Mouse (Mus musculus): ENCODE measurements at regions not wholly inside any gene's neighbourhood (a gene's known extent, or its start where the extent isn't known, plus 50 kb on each side); places are given as distances from the start of the nearest gene placed in this dataset.
A peak's percentile ranks its signal among the peaks of the same experiment; 100 is the strongest.

DNA sequence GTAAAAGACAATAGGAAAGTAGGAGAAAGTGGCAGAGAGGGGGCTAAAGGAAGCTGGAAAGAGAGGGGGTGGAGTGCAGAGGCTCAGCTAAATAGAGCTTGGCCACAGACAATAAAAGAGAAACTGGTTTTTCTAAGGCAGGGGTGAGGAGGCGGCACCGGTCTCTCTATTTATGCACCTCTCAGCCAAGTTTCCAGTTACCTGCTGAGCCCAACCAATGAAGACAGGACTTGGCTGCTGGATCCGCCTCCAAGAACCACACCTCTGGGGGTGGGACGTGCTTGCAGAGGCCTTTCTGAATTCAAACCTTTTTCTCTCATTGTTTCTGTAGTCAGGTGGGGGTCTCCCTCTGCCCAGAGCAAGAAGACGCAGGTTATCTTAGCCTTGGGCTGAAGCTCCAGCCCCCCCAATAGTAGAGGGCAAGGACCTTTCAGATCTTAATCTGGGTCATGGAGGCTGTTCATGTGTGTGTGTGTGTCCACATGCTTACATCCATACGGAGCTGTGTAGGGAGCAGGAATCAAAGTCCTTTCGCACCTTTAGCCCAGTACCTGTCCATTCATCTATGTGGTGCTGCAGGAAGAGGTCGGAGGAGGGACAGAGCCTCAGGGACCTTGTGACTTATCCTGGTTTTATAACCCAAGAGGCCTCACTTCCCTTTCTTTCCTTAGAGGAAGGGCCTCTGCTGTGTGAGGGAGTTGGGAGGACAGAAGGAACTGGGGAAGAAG, 140.1 kb upstream of the Camk1g start:
- 90% methylated on average over 8 of the region's 8 CpGs for WGBS
- no peaks in the 10 kb centered on the region for H3K4me1 ChIP-seq (ENCODE audit: control insufficient read depth, insufficient read depth, insufficient read length)
- H3K36me3 ChIP-seq (ENCODE audit: control insufficient read depth, insufficient read depth, low read length) = no peaks in the 10 kb centered on the region
- DNase-seq (ENCODE audit: low read depth in 1 of 2, low spot score in 2 of 2) = no peak
- H3K27ac ChIP-seq (ENCODE audit: insufficient read depth, low read length) = no peak overlapping the region
- TF ChIP-seq POLR2A (IDR thresholded peaks at IDR 0.05; ENCODE audit: low read depth, low read length) = no peak
- TF ChIP-seq CTCF (IDR thresholded peaks at IDR 0.05; ENCODE audit: extremely low read depth, insufficient read depth, insufficient read length, insufficient replicate concordance) = no peak
- no peaks in the 10 kb centered on the region for H3K27me3 ChIP-seq (ENCODE audit: control insufficient read depth, insufficient read depth, low read length)
- H3K4me3 ChIP-seq (ENCODE audit: extremely low read depth, insufficient read depth, insufficient read length) = no peak overlapping the region

DNA sequence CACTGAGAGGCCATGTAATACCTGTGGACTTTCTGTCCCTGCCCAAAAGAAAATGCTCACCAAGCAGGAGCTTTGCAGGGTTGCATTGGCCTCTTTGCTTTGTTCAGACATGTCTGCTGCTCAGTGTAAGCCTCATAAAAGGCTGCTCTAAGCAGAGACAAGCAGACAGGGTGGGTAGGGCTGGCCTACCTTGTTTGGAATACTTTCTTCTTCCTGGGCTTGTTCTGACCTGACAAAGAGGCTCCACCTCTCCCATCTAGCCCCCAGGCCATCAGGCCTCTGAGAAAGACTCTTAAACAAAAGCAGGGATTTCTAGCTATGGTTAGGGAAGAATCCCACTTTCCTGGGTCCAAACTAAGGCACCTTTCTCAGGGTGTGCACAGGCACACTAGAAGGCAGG, 138.2 kb upstream of the Camk1g start:
- H3K27ac ChIP-seq (ENCODE audit: insufficient read depth, low read length) = no peak overlapping the region
- H3K4me1 ChIP-seq (ENCODE audit: control insufficient read depth, insufficient read depth, insufficient read length) = no peaks in the 10 kb centered on the region
- H3K4me3 ChIP-seq (ENCODE audit: extremely low read depth, insufficient read depth, insufficient read length) = no peak overlapping the region
- no peaks in the 10 kb centered on the region for H3K36me3 ChIP-seq (ENCODE audit: control insufficient read depth, insufficient read depth, low read length)
- H3K27me3 ChIP-seq (ENCODE audit: control insufficient read depth, insufficient read depth, low read length) = no peaks in the 10 kb centered on the region
- no peak for TF ChIP-seq CTCF (IDR thresholded peaks at IDR 0.05; ENCODE audit: extremely low read depth, insufficient read depth, insufficient read length, insufficient replicate concordance)
- no peak for TF ChIP-seq POLR2A (IDR thresholded peaks at IDR 0.05; ENCODE audit: low read depth, low read length)
- DNase-seq (ENCODE audit: low read depth in 1 of 2, low spot score in 2 of 2) = no peak

DNA sequence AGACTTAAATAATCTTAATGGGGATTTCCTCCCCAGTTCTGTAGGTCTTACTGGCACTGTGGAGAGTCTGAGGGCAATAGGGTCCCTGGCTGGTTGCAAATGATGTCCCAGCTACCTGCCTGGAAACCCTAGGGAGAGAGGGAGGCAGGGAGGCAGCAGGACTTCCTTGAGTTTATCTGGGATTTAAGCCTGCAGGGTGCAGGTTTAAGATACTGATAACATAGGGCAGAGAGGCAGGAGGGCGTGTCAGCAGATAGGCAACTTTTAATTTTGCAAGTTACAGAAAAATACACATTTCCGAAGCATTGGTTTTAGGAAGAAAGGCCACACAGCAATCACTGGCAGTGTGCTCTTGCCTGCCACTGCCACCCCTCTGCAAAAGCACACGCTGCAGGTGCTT, 136.9 kb upstream of the Camk1g start:
- no peaks in the 10 kb centered on the region for H3K36me3 ChIP-seq (ENCODE audit: control insufficient read depth, insufficient read depth, low read length)
- DNase-seq (ENCODE audit: low read depth in 1 of 2, low spot score in 2 of 2) = no peak
- 79% methylated on average over 3 of the region's 3 CpGs for WGBS

DNA sequence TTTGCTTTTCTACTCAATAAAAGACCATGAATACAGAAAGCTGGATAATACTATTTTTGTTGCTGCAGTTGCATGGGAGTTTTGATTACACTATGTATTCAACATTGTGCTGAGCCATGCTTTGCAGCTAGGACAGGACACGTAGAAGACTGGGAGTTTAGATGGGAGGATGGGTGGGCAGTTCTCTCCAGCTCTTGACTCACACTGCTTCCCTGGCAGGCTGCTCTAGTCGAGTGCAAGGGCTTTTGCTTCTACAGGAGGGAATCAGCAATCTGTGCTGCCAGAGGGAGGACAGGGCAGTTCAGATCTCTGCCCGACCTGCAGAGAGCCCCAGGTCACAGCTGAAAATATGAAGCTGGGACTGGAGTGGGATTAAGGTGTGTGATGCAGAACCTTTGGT, 135.3 kb upstream of the Camk1g start:
- no peak for DNase-seq (ENCODE audit: low read depth in 1 of 2, low spot score in 2 of 2)
- TF ChIP-seq CTCF (IDR thresholded peaks at IDR 0.05; ENCODE audit: extremely low read depth, insufficient read depth, insufficient read length, insufficient replicate concordance) (no peak), POLR2A (IDR thresholded peaks at IDR 0.05; ENCODE audit: low read depth, low read length) (no peak)
- Histone ChIP-seq H3K4me1 (ENCODE audit: control insufficient read depth, insufficient read depth, insufficient read length) (no peaks in the 10 kb centered on the region), H3K4me3 (ENCODE audit: extremely low read depth, insufficient read depth, insufficient read length) (no peak overlapping the region), H3K27me3 (ENCODE audit: control insufficient read depth, insufficient read depth, low read length) (no peaks in the 10 kb centered on the region), H3K36me3 (ENCODE audit: control insufficient read depth, insufficient read depth, low read length) (no peaks in the 10 kb centered on the region), H3K27ac (ENCODE audit: insufficient read depth, low read length) (no peak overlapping the region)
- 62% methylated on average over 3 of the region's 3 CpGs for WGBS

More for the DNA sequence above, 136.9 kb upstream of the Camk1g start:
- no peak for TF ChIP-seq POLR2A (IDR thresholded peaks at IDR 0.05; ENCODE audit: low read depth, low read length)
- no peak for TF ChIP-seq CTCF (IDR thresholded peaks at IDR 0.05; ENCODE audit: extremely low read depth, insufficient read depth, insufficient read length, insufficient replicate concordance)
- Histone ChIP-seq H3K27ac (ENCODE audit: insufficient read depth, low read length) (no peak overlapping the region), H3K4me1 (ENCODE audit: control insufficient read depth, insufficient read depth, insufficient read length) (no peaks in the 10 kb centered on the region), H3K27me3 (ENCODE audit: control insufficient read depth, insufficient read depth, low read length) (no peaks in the 10 kb centered on the region), H3K4me3 (ENCODE audit: extremely low read depth, insufficient read depth, insufficient read length) (no peak overlapping the region)

DNA sequence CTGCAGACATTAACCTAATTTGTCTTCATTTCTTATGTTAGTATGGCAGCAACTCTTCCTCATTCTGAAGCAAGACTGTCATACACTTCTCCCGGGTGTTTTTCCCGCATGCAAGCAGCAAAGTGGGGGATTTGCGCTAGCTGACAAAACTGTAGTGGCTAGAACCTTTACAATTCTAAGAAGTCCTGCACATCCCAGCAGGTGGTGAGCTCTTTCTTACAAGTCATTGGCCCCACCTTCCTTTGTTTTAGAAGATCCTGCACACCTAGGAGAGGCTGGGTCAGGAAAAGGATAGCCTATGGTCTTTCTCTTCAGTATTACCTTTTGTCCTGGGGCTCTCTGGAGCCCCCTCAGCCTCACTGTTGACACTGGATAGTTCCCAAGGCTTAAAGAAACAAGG, 134.5 kb upstream of the Camk1g start:
- WGBS = 88% methylated on average over 3 of the region's 3 CpGs
- DNase-seq (ENCODE audit: low read depth in 1 of 2, low spot score in 2 of 2) = no peak
- H3K4me1 ChIP-seq (ENCODE audit: control insufficient read depth, insufficient read depth, insufficient read length) = no peaks in the 10 kb centered on the region
- no peaks in the 10 kb centered on the region for H3K36me3 ChIP-seq (ENCODE audit: control insufficient read depth, insufficient read depth, low read length)
- TF ChIP-seq CTCF (IDR thresholded peaks at IDR 0.05; ENCODE audit: extremely low read depth, insufficient read depth, insufficient read length, insufficient replicate concordance) = no peak
- no peak for TF ChIP-seq POLR2A (IDR thresholded peaks at IDR 0.05; ENCODE audit: low read depth, low read length)
- H3K27me3 ChIP-seq (ENCODE audit: control insufficient read depth, insufficient read depth, low read length) = no peaks in the 10 kb centered on the region
- no peak overlapping the region for H3K27ac ChIP-seq (ENCODE audit: insufficient read depth, low read length)
- no peak overlapping the region for H3K4me3 ChIP-seq (ENCODE audit: extremely low read depth, insufficient read depth, insufficient read length)

DNA sequence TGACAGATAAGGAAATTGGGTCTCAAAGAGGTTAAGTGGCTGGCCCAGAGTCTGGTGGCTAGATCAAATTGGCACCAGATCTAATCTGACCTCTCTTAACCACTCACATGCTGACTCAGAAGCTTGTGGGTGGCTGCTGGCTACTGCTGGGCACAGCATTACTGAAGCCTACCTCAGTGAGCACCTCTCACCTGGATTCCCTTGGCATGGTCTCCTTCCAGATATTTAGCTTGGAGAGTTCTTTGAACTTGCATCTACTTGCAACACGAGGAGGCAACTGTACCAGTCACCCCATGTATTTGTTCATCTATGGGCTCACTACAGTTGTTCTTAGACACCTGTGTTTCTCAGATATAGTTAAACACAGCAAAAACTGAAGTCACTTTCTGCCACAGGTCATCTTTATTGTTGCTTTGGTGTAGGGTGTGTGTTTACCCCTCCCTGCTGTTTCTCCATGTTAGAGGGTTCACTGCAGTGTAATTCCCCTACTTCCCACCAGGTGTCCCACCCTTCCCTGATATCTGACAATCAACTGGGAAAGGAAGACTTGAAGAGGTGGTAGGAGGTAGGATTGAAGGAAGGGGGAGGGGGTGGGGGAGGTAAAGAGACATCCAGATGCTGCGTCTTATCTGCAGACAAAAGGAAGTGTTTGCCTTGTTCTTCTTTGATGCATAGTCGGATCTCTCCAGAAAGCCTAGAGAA, 133.7 kb upstream of the Camk1g start:
- DNase-seq (ENCODE audit: low read depth in 1 of 2, low spot score in 2 of 2) = no peak
- Histone ChIP-seq H3K4me3 (ENCODE audit: extremely low read depth, insufficient read depth, insufficient read length) (no peak overlapping the region), H3K27me3 (ENCODE audit: control insufficient read depth, insufficient read depth, low read length) (no peaks in the 10 kb centered on the region), H3K36me3 (ENCODE audit: control insufficient read depth, insufficient read depth, low read length) (no peaks in the 10 kb centered on the region), H3K27ac (ENCODE audit: insufficient read depth, low read length) (no peak overlapping the region), H3K4me1 (ENCODE audit: control insufficient read depth, insufficient read depth, insufficient read length) (no peaks in the 10 kb centered on the region)
- 45% methylated on average over 3 of the region's 3 CpGs for WGBS
- no peak for TF ChIP-seq POLR2A (IDR thresholded peaks at IDR 0.05; ENCODE audit: low read depth, low read length)
- TF ChIP-seq CTCF (IDR thresholded peaks at IDR 0.05; ENCODE audit: extremely low read depth, insufficient read depth, insufficient read length, insufficient replicate concordance) = peak; percentile 3; the same call in 1 of the 2 replicates
